Mouse (Mus musculus): ENCODE measurements around the gene Gsto1. TPM values are rescaled to one million over a fixed set of nuclear protein-coding genes. Genes with fewer than 3 reads are reported as not detected.
A peak's percentile ranks its signal among the peaks of the same experiment; 100 is the strongest.

The Gsto1 gene
- total and polyA plus RNA-seq, 3 experiments = 148 to 191 (median 152) TPM

- H3K27ac ChIP-seq = no peak overlapping the region
- DNase-seq = no peak
- intact Hi-C loops (cut with DNase I) = no loop called here
- H3K79me2 ChIP-seq (replicated peaks; ENCODE audit: control insufficient read depth, insufficient read depth, low read length) = no peaks in the 10 kb centered on the region
- peaks cover 2% of the 10 kb centered on the region for H3K4me1 ChIP-seq (ENCODE audit: control insufficient read depth, insufficient read depth, low read length)
- H3K4me3 ChIP-seq = no peak overlapping the region
- TF ChIP-seq EP300 (IDR thresholded peaks at IDR 0.05; ENCODE audit: insufficient read depth, low read depth, low read length) (no peak), POLR2A (IDR thresholded peaks at IDR 0.05; ENCODE audit: insufficient read depth, low read depth, low read length) (no peak), CTCF (IDR thresholded peaks at IDR 0.05) (no peak)
- no peaks in the 10 kb centered on the region for H3K36me3 ChIP-seq (ENCODE audit: control insufficient read depth, insufficient read depth, low read length)
- no peaks in the 10 kb centered on the region for H3K27me3 ChIP-seq (ENCODE audit: control insufficient read depth, insufficient read depth, low read length)
- WGBS = 95% methylated on average over 9 of the region's 9 CpGs
- H3K9ac ChIP-seq (ENCODE audit: low read depth, low read length) = no peak overlapping the region
Observed at GRCm38 (mm10) chr19:47864051-47864450, 9.3 kb downstream of the Gsto1 start.

GRCm38 (mm10) chr19:47864721-47865120 is 10.0 kb downstream of the Gsto1 start:
- no peak overlapping the region for H3K9ac ChIP-seq (ENCODE audit: low read depth, low read length)
- H3K79me2 ChIP-seq (replicated peaks; ENCODE audit: control insufficient read depth, insufficient read depth, low read length) = no peaks in the 10 kb centered on the region
- peaks cover 2% of the 10 kb centered on the region for H3K4me1 ChIP-seq (ENCODE audit: control insufficient read depth, insufficient read depth, low read length)
- H3K4me3 ChIP-seq = no peak overlapping the region; the same call in 1 of the 2 replicates
- H3K36me3 ChIP-seq (ENCODE audit: control insufficient read depth, insufficient read depth, low read length) = no peaks in the 10 kb centered on the region
- DNase-seq = no peak
- 86% methylated on average over 7 of the region's 7 CpGs for WGBS
- TF ChIP-seq POLR2A (IDR thresholded peaks at IDR 0.05; ENCODE audit: insufficient read depth, low read depth, low read length) = no peak
- TF ChIP-seq EP300 (IDR thresholded peaks at IDR 0.05; ENCODE audit: insufficient read depth, low read depth, low read length) = no peak
- TF ChIP-seq CTCF (IDR thresholded peaks at IDR 0.05) = no peak
- no peaks in the 10 kb centered on the region for H3K27me3 ChIP-seq (ENCODE audit: control insufficient read depth, insufficient read depth, low read length)
- intact Hi-C loops (cut with DNase I) = no loop called here
- H3K27ac ChIP-seq = no peak overlapping the region

- intact Hi-C loops (cut with DNase I) = no loop called here
- Histone ChIP-seq H3K4me3 (peak within 1 kb of the TSS; percentile 65), H3K4me1 (ENCODE audit: control insufficient read depth, insufficient read depth, low read length) (peaks cover 2% of the 10 kb centered on the region), H3K36me3 (ENCODE audit: control insufficient read depth, insufficient read depth, low read length) (no peaks in the 10 kb centered on the region), H3K27ac (peak within 1 kb of the TSS; percentile 85), H3K79me2 (replicated peaks; ENCODE audit: control insufficient read depth, insufficient read depth, low read length) (no peaks in the 10 kb centered on the region), H3K27me3 (ENCODE audit: control insufficient read depth, insufficient read depth, low read length) (no peaks in the 10 kb centered on the region), H3K9ac (ENCODE audit: low read depth, low read length) (peak within 1 kb of the TSS; percentile 67)
- TF ChIP-seq POLR2A (IDR thresholded peaks at IDR 0.05; ENCODE audit: insufficient read depth, low read depth, low read length) (peak; percentile 65), EP300 (IDR thresholded peaks at IDR 0.05; ENCODE audit: insufficient read depth, low read depth, low read length) (peak; percentile 38; the same call in 1 of the 2 replicates), CTCF (IDR thresholded peaks at IDR 0.05) (peak; percentile 78)
- DNase-seq = peak; percentile 93 to 96
- WGBS = under 1% methylated on average over 49 of the region's 49 CpGs
Observed at GRCm38 (mm10) chr19:47865353-47865947, 10.7 kb downstream of the Gsto1 start, which contains the start of gene Gsto2. Gene Gsto2 (plus strand): TSS chr19:47865534.

DNA sequence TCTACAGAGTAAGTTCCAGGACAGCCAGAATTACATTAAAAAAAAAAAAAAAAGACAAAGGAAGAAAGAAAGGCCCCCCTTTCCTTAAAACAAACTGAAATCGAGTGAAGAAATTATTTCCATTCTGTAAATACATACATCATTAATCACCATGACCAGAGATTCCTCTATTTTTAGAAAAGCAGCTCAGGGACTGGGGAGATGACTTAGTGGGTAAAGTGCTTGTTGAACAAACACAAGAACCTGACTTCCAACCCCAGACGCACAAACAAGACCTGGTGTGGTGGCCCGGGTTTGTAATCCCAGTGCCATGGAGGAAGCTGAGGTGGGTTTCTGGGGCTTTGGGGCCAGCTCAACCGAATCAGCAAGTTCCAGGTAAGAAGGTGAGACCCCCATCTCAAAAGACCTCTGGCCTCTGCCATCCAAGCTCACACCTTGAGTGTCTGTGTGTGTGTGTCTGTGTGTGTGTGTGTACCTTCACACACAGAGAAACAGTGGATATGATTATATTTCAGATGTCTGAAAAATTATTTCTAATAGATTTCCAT is 12.9 kb downstream of the Gsto1 start:
- 66% methylated on average over 4 of the region's 4 CpGs for WGBS
- DNase-seq = no peak
- no peak for TF ChIP-seq CTCF (IDR thresholded peaks at IDR 0.05)
- no peak overlapping the region for H3K9ac ChIP-seq (ENCODE audit: low read depth, low read length)
- no peaks in the 10 kb centered on the region for H3K27me3 ChIP-seq (ENCODE audit: control insufficient read depth, insufficient read depth, low read length)
- no peak overlapping the region for H3K27ac ChIP-seq
- H3K79me2 ChIP-seq (replicated peaks; ENCODE audit: control insufficient read depth, insufficient read depth, low read length) = no peaks in the 10 kb centered on the region
- H3K4me1 ChIP-seq (ENCODE audit: control insufficient read depth, insufficient read depth, low read length) = peaks cover 2% of the 10 kb centered on the region
- H3K36me3 ChIP-seq (ENCODE audit: control insufficient read depth, insufficient read depth, low read length) = no peaks in the 10 kb centered on the region
- no peak overlapping the region for H3K4me3 ChIP-seq
- intact Hi-C loops (cut with DNase I) = no loop called here

GRCm38 (mm10) chr19:47868951-47869350 is 14.2 kb downstream of the Gsto1 start:
- Histone ChIP-seq H3K79me2 (replicated peaks; ENCODE audit: control insufficient read depth, insufficient read depth, low read length) (no peaks in the 10 kb centered on the region), H3K4me3 (no peak overlapping the region), H3K27ac (no peak overlapping the region), H3K36me3 (ENCODE audit: control insufficient read depth, insufficient read depth, low read length) (no peaks in the 10 kb centered on the region), H3K27me3 (ENCODE audit: control insufficient read depth, insufficient read depth, low read length) (no peaks in the 10 kb centered on the region), H3K4me1 (ENCODE audit: control insufficient read depth, insufficient read depth, low read length) (peaks cover 2% of the 10 kb centered on the region), H3K9ac (ENCODE audit: low read depth, low read length) (no peak overlapping the region)
- intact Hi-C loops (cut with DNase I) = no loop called here
- WGBS = 60% methylated on average over 4 of the region's 4 CpGs
- TF ChIP-seq EP300 (IDR thresholded peaks at IDR 0.05; ENCODE audit: insufficient read depth, low read depth, low read length) (no peak), CTCF (IDR thresholded peaks at IDR 0.05) (no peak), POLR2A (IDR thresholded peaks at IDR 0.05; ENCODE audit: insufficient read depth, low read depth, low read length) (no peak)
- no peak for DNase-seq

DNA sequence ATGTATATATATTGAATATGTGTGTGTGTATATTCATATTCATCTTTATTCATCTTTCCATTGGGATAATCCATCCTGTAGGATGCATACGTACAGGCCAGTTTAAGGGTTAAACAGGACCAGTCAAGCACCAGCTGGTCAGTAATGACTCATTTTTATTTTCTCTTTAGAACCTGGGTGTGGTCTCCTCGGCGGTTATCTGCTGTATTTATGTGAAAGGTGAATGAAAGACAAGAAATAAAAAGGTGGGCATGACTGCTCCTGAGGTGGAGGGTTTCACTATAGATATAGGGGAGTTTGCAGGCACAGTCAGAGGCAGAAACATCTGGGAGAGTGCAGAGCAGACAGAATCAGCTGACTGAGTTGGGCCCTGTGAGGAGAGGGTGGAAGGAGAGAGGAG is 14.7 kb downstream of the Gsto1 start:
- no peak for TF ChIP-seq POLR2A (IDR thresholded peaks at IDR 0.05; ENCODE audit: insufficient read depth, low read depth, low read length)
- no peak for TF ChIP-seq EP300 (IDR thresholded peaks at IDR 0.05; ENCODE audit: insufficient read depth, low read depth, low read length)
- TF ChIP-seq CTCF (IDR thresholded peaks at IDR 0.05) = no peak
- H3K9ac ChIP-seq (ENCODE audit: low read depth, low read length) = no peak overlapping the region
- DNase-seq = no peak
- WGBS = 32% methylated on average over 3 of the region's 3 CpGs
- H3K4me3 ChIP-seq = no peak overlapping the region
- intact Hi-C loops (cut with DNase I) = no loop called here
- H3K27ac ChIP-seq = no peak overlapping the region
- no peaks in the 10 kb centered on the region for H3K36me3 ChIP-seq (ENCODE audit: control insufficient read depth, insufficient read depth, low read length)
- peaks cover 2% of the 10 kb centered on the region for H3K4me1 ChIP-seq (ENCODE audit: control insufficient read depth, insufficient read depth, low read length)
- no peaks in the 10 kb centered on the region for H3K79me2 ChIP-seq (replicated peaks; ENCODE audit: control insufficient read depth, insufficient read depth, low read length)
- H3K27me3 ChIP-seq (ENCODE audit: control insufficient read depth, insufficient read depth, low read length) = no peaks in the 10 kb centered on the region
